Mouse (Mus musculus): ENCODE measurements around the gene Arap2. TPM values are rescaled to one million over a fixed set of nuclear protein-coding genes. Genes with fewer than 3 reads are reported as not detected.

Gene Arap2
- 10 to 100 TPM; 68.1 to 72.9 TPM for total RNA-seq (2021)

GRCm38 (mm10) chr5:62765784-62766701 lies at the start of gene Arap2:
Arap2 (minus strand) TSS chr5:62766159.
- intact Hi-C loops (cut with DNase I): no loop called here

DNA sequence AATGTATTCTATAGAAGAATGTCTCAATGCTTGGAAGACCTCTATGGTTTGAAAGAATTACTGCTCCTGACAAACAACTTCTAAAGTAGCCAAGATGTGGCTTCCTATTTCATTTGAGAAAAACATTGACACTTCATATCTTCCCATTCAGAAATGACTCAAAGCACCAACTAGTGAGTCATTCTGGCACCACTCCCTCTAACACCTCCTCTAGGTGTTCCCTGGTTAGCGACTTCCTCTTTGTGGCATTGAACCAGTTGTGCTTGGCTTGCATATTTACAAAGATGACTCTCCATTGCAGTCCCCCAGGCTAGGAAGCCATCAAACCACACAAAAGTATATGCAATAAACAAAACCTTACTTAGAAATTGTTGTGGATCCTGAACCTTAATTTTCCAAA lies 49.8 kb upstream of the Arap2 start:
- peak in 1 of 2 experiments; percentile 58 for DNase-seq (ENCODE audit: low spot score in 2 of 2)
- intact Hi-C loops (cut with DNase I): no loop called here

More at GRCm38 (mm10) chr5:62765784-62766701, at the start of gene Arap2:
- peak; percentile 49 to 60 for DNase-seq (ENCODE audit: low spot score in 2 of 2)

GRCm38 (mm10) chr5:62814072-62814414 lies 48.1 kb upstream of the Arap2 start:
- no peak for DNase-seq (ENCODE audit: low spot score in 2 of 2)
- intact Hi-C loops (cut with DNase I): no loop called here

- intact Hi-C loops (cut with DNase I): no loop called here
- DNase-seq (ENCODE audit: low spot score in 2 of 2): peak in 1 of 2 experiments; percentile 51
Measured at GRCm38 (mm10) chr5:62813402-62814071, 47.6 kb upstream of the Arap2 start, which contains the start of gene Dthd1. Dthd1 (plus strand) TSS chr5:62813823.

GRCm38 (mm10) chr5:62792776-62793175 lies 26.8 kb upstream of the Arap2 start:
- intact Hi-C loops (cut with DNase I): no loop called here
- DNase-seq (ENCODE audit: low spot score in 2 of 2): peak in 1 of 2 experiments; percentile 32

- intact Hi-C loops (cut with DNase I): no loop called here
Measured at GRCm38 (mm10) chr5:62790921-62791564, 25.1 kb upstream of the Arap2 start.

DNA sequence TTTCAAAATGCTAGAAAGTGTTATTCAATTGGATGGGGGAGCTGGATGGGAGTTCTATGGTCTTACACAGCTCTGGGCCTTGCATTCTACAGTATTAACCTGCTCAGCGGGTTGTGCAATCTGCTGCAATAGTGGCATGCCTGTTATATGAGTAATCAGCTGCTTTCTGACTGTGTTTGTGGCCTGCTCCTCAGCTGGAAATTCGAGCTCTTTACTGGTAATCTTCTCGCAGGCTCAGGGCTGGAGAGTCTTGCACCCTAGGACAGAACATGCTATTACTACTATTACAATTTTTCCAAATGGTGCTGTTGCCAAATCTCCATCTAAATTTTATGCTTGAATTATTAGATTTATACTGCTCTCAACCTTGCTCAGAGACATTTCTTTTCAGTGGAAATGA lies 20.9 kb upstream of the Arap2 start:
- intact Hi-C loops (cut with DNase I): no loop called here
- DNase-seq (ENCODE audit: low spot score in 2 of 2): no peak

More at GRCm38 (mm10) chr5:62790921-62791564, 25.1 kb upstream of the Arap2 start:
- DNase-seq (ENCODE audit: low spot score in 2 of 2): no peak

DNA sequence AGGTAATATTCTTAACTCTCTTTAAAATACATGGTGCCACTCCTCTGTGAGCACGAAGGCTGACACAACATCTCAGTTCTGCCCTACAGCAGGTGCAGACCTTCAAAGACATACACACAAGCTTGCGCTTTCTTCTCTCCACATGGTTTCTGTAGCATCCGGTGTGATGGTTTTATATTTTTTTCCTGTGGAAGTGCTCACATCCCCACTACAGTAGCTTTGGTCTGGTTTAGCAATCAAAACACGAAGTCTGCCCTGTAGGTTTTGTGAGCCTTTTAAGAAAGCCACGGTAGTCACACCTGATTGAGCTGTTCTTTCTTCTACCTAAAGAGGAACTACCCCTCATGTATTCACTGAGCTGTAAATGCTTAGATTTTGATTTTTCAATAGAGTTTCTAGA lies 12.7 kb upstream of the Arap2 start:
- peak in 1 of 2 experiments; percentile 43 for DNase-seq (ENCODE audit: low spot score in 2 of 2)
- intact Hi-C loops (cut with DNase I): no loop called here

DNA sequence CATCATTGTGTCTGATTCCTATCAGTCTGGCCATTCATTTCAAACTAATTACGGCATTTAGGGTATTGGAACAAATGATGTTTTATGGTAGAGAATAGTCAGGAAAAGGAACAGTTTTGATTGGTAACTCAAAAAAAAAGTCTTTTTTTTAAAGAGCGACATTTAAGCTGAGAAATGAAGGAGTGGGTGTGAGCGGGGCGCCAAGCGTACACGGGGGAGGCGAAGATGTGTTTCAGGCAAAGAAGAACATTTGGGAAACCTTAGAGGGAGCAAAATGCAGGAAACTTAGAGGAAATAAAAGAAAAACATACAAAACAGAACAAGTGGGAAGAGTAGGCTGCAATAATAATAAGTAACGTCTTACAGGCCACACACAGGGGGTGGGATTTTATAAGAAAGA lies 11.8 kb upstream of the Arap2 start:
- peak in 1 of 2 experiments; percentile 84 for DNase-seq (ENCODE audit: low spot score in 2 of 2)
- intact Hi-C loops (cut with DNase I): no loop called here

DNA sequence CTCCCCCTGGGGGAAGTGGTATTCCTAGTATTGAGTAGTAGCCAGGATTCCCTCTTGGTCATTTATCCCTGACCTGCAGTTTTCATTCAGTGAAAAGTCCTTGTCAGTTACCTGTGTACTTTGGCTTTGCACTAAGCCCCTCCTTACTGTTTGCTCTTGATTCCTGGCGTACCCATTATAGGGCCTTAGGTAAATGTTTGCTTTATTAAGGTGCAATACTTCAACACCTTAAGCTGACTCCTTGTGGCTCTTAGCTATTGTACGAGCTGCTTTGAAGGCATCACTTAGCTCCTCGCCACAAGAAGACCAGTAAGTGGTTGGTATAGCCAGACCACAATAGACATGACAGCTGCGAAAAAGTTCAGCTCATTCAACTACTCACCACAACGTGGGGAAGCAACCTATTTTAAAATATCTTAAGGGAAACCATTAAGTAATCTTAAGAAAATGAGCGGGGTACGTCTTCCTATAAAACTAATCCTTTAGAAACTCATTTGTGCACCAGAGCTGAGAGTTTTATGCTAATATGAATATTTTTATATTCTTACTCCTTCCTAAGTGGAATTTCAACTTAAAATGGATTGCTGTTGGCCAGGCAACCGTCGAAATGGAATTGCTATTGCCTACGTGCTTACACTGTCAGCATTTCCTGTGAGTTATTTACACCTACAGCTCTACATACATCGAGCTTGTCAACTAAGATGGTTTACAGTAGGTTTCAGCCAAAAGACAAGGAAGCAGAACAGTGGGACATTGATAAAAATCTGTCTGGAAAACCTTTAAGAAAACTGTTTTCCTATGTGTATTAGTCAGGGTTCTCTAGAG lies 6.0 kb upstream of the Arap2 start:
- DNase-seq (ENCODE audit: low spot score in 2 of 2): peak in 1 of 2 experiments; percentile 63
- intact Hi-C loops (cut with DNase I): no loop called here

DNA sequence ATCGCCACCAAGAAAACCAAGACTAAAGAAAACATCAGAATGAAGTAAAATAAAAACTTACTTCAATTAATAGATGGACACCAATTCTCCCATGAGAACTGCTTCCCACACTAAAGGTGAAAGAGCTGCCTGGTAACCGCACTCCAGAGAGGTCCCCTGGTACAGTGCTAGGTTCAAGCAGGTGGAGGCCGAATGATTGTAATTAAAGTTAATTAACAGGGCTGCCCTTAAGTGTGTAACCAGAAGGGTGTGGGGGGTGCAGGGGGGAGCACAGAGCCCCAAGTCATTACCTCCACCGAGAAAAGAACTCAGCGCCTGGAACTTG lies 538 bp downstream of the Arap2 start:
- no peak for DNase-seq (ENCODE audit: low spot score in 2 of 2)
- intact Hi-C loops (cut with DNase I): no loop called here

- peak in 1 of 2 experiments; percentile 25 for DNase-seq (ENCODE audit: low spot score in 2 of 2)
- intact Hi-C loops (cut with DNase I): no loop called here
Measured at GRCm38 (mm10) chr5:62764161-62764560, 1.8 kb downstream of the Arap2 start.

DNA sequence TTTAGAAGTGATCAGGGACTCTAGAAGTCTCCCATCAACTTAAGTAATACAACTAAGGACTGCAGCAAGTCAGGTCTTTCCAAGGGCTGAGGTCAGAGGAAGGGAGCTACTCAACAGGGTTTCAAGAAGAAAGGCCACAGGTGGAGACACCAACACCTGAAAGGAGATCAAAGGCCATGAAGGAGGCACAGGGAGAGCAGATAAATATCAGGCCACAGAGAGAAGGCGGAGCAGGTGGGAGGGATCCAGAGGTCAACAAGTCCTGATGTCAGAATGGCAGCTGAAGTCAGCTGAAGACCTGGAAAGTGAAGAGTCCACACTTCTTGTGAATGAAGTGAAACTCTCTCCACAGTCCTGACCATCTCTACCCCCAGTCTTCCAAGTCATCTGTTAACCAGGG lies 2.9 kb downstream of the Arap2 start:
- intact Hi-C loops (cut with DNase I): no loop called here

GRCm38 (mm10) chr5:62762298-62762960 lies 3.5 kb downstream of the Arap2 start:
- peak in 1 of 2 experiments; percentile 26 for DNase-seq (ENCODE audit: low spot score in 2 of 2)
- intact Hi-C loops (cut with DNase I): no loop called here

More for the DNA sequence above, 2.9 kb downstream of the Arap2 start:
- no peak for DNase-seq (ENCODE audit: low spot score in 2 of 2)

DNA sequence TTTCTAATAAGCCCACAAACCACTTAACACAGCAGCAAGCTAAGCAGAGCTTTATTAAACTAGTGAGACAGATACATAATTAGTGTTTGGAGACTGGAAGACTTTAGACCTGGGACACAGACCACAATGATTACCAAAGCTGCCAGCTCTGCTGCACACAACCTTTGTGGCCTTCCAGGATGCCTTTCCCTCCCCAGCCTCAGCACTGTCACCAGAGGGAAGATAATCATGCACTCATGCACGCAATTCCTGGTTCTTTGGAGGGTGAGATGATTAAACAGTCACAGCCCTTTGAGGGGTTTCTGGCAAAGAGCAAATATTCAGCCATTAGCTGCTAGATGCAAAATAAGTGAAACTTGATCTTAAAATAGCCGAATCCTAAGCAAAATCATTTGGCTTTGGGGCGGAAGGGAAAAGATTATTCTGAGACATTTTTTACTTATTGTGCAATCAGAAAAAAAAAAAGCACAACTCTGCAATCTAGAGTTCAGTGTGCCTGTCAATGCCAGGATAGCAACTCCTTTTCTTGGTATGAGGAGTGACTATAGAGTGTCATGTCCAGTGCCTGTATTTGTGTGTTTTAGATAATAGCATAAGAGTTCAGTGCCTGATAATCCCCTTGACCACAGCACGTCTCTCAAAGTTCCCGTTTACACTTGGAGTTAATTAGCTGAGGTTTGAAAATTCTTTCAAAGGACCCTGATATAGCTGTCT lies 5.0 kb downstream of the Arap2 start:
- DNase-seq (ENCODE audit: low spot score in 2 of 2): no peak
- intact Hi-C loops (cut with DNase I): no loop called here

- DNase-seq (ENCODE audit: low spot score in 2 of 2): no peak
- intact Hi-C loops (cut with DNase I): no loop called here
Measured at GRCm38 (mm10) chr5:62755808-62756527, 10.0 kb downstream of the Arap2 start.

DNA sequence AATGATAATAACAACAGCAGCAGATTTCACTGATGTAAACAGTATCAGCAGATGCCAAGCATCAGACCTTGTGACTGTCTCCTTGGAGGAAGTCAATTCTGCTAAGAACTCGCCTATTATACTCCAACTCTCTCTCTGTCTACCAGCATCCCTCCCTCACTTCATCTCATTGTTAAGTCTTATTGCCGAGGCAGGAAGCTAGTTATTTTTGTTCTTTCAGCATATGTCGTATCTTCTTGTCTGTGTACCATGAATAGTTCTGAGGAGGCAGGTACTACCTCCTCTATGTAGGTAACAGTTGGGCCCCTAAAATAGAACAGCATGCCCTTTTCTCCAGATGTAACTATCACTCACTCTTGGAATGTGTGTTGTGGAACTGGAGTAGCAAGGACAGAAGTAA lies 13.0 kb downstream of the Arap2 start:
- peak in 1 of 2 experiments; percentile 70 for DNase-seq (ENCODE audit: low spot score in 2 of 2)
- intact Hi-C loops (cut with DNase I): no loop called here

DNA sequence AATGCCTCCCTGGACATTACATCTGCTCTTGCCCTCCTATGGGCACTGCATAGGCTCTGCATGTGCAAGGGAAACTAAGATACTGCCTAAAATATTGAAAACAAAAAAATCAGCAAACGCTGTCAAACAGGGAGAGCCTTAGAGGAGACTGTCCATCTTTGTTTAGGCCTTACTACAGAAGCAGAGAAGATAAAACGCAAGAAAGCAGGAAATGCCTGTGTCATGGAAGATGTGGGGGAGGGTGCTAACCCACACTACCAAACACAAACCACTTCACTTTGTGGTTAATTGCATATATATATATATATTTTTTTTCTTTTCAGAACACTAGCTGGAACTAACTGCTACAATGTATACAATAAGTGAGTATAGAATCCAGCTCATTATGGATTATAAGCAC lies 14.3 kb downstream of the Arap2 start:
- intact Hi-C loops (cut with DNase I): no loop called here
- no peak for DNase-seq (ENCODE audit: low spot score in 2 of 2)
